Mouse (Mus musculus) urinary bladder, postnatal 25 days (tissue): ENCODE results near the gene Lamb3.
"Not testable (repeated sequence)": the region's sequence is repeated elsewhere in the genome, so short reads cannot be mapped to it uniquely, and the experiment has no call there.

Source experiments
- DNase-seq: peaks from one replicate; pipeline ENCODE4 v3.0.0; 2022; ENCODE audit warnings: low spot score

The Lamb3 gene

GRCm38 (mm10) chr1:193244235-193244634, 36.7 kb downstream of the Lamb3 start:
- DNase-seq: no peak

- DNase-seq: no peak
Measured at GRCm38 (mm10) chr1:193250026-193250425, 42.5 kb downstream of the Lamb3 start.

DNA sequence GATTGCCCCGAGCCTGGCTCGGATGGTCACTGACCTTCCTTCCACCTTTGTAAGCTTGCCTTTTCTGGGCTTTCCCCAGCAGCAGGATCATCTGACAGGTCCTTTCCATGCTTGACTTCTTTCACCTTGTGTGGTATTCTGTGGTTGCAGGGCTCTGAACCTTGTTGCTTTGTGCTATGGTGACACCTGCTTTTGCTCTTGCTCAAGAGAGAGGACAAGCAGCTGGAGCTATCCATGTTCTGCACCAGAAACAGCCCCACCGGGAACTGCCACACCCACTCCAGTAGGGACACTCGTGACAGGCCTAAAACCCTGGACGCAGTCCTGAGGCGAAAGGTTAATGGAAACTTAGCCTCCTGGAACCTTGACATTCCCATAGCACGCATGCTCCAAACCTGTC, 43.9 kb downstream of the Lamb3 start:
- no peak for DNase-seq

GRCm38 (mm10) chr1:193252616-193253015, 45.1 kb downstream of the Lamb3 start:
- no peak for DNase-seq

- DNase-seq: not testable (repeated sequence)
Measured at GRCm38 (mm10) chr1:193253895-193254294, 46.4 kb downstream of the Lamb3 start.

DNA sequence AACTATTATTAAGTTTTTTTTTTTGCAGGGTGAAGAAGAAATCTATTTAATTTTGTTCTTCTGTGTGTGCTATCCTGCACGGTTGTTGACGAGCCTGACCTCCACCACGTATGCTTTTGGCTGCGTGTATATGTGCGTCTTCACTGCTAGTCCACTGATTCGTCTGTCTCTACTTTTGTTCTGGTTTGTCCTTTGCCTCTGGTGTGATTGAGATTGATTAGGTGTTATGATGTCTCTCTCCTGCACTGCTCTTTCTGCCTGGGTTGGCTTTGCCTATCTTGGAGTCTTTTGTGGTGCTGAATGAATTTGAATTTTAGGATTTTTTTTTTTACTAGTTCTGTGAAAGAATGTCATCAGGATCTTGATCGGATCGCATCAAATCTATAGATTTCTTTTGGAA, 47.5 kb downstream of the Lamb3 start:
- DNase-seq: no peak

DNA sequence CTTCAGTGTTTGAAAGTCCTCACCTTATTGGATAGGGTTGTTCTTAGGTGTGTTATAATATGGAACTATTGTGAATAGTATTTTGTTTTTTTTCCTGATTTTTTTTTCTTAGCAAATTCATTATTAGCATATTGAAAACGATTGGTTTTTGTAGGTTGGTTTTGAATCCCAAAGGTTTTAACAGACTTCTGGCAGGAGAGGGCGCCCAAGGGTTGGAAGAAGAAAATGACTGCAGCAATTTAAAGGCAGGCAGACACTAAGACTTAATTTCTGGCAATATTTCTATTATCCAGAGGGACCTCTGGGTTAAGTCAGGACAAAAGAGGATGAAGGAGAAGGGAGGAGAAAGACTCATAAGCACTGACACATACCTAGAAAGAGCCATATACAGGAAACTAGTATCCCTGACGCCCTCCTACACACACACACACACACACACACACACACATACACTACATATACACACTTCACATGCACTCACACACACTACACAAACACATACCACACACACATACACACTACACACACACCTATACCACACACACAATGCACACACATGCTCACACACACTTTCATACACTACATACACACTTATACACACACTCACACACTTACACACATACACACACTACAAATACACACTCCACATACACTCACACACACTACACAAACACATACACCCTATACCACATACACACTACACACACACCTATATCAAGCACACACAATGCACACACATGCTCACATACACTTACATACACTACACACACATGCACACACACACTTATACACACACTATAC, 48.2 kb downstream of the Lamb3 start:
- DNase-seq: peak; percentile 74

DNA sequence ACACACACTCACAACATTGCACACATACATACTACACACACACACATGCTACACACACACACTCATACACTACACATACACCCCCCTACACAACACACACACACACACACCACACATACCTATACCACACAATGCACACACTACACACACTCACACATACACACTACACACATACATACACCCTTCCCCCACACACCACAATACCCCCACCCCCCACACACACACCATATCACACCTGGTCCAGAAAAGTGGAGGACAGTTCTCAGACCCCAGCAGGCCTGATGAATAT, 48.7 kb downstream of the Lamb3 start:
- DNase-seq: no peak

DNA sequence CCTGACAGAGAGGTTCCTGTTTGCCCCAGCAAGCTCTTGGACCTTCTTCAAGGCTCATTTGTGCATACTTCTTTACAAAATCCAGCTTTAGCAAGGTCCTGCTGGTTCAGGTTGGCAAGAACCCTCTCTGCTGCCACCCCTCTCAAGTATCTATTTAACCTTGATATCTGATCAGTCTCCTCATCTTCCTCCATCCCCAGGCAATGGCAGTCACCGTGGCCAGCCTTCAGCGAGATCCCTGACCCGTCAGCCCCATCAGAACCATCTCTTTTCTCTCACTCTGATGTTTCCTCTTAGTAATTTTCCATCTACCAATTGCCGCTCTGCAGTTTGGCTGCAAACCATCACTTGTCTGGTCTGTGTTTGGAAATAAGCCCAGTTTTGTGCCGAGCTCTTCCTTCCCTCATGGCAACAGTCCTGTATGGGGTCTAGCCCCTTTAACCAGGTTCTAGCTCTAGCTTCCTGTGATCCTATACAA, 49.2 kb downstream of the Lamb3 start:
- DNase-seq: no peak

- DNase-seq: no peak
Measured at GRCm38 (mm10) chr1:193259559-193259958, 52.1 kb downstream of the Lamb3 start.

DNA sequence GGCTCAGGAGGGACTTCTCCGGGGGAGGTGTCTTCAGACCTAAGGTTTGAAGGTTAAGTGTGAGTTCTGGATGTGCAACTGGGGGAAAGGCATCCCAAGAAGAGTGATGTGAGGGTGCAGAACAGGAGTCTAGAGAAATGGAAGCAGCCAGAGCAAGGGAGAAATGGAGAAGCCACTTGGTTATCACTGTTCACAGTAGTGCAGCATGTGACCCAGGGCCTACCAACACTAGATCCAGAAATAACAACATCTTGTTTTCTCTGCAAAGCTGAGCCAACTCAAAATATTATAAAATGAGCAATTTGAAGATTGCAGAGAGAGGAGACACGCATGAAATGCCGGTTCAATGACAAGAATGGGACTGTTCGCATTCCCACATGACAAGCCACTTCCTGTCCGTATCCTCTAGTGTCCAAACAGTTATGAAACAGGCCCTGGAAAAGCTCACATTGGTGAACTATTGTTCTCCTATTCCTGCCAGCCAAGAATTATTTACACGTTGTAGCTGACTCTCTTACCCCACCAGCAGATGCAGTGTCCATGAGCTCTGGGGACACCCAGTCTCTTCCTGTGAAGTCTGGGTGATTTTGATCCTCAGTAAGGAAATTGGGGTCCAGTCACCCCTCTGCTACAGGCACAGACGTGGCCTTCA, 54.5 kb downstream of the Lamb3 start:
- DNase-seq: no peak

DNA sequence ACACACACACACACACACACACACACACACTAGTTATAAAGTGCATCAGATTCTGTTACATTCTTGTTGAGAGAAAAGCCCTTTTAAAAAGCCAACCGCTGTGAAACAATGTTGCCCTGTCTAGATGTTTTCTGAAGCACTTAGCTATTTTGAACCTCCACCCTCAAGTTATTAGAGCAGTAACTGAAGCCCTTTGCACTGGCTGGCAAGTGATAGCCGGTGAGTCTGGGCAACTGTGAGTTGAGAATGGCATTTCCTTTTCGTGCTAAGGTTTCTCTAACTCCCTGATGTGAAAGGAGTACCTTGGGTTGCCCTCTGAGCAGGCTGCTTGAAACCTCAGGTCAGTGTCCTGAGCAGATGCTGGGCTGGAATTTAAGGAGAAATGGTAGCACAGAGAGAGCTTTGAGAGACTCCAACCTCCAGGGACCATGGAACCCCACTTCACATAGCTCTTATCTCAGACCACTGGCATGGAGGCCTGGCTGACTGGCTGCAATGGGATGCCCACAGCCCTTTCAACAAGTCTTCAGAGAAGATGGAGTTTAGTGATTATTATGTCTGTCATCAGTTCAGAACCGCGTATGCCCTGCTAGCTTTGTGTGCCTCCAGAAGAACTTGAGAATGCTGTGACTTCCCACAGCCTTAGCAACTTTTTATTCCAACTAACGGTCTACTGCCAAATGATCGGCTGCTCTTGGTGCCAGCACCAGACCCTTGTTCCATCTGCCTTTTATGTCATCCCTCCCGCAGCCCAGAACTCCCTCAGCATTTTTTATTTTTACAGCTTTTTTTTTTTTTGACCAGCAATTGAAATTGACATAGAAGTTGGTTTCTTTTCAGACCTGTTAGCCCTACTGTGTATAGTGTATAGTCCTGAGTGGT, 55.8 kb downstream of the Lamb3 start:
- no peak for DNase-seq

DNA sequence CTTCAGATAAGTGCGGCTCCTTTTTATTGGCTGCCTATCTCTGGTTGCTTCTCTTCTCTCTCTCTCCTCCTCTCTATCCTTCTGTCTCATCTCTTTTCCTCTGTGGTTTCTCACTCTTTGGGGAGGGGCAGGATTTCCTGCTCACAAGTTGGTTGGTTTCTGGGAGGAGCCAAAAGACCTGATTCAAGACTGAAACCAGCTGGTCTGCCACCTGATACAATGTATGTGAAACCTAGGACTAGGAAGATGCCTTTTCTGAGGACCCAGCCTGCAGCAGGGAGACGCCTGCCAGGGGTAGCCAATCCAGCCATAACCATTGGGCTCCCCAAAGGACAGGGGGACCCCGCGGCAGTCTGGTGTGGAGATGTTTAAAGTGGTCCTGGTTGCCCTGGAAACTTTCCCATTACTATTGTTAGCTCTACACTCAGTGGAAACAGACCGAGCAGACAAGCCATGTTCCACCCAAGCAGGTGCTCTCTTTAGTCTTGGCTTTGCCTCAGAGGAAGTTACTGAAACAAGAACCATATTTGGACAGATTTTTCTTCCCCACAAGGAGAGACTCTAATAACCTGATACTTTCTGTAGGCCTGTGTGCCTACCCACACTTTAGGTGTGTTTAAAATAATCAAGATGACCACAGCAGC, 56.6 kb downstream of the Lamb3 start, which contains the start of gene Hsd11b1:
Hsd11b1 (minus strand) TSS at position 121 of the 644 bp plus-strand sequence.
- no peak for DNase-seq

- no peak for DNase-seq
Measured at GRCm38 (mm10) chr1:193265734-193266133, 58.2 kb downstream of the Lamb3 start.

DNA sequence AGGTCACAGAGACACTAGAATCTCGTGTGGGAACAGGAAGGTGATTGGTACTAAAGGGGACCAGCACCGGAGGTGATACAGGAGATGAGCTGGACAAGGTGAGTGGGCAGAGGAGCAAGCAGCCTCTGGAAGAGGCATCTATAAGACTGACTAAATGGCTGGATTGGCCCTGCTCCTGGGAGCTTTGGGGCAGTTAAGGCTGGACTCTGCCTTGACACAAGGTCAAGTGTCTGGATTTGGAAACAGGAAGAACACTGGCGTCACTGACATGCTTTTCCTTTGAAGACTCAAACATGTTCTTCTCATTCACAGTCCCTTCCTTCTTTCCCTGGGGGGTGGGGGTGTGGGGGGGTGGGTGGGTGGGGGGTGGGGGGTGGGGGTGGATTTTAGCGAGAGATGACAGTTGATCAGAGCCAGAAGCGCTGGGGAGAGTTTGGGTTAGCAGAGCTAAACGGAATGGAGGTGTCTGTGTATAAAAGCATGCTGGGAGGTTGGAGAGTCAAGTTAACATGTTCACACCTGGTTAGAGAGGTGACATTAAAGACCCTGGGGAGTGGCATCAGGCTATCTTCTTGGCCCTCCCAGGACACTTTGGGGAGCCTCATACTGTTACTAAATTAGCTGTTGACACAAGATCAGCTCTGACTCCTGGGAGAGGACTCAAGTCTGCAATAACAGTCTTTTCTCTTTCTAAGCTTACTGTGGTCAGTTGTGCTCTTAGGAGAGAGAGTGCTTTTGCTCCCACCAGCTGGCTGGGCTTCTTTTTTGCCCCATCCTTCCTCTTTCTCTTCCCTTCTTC, 63.7 kb downstream of the Lamb3 start:
- no peak for DNase-seq

DNA sequence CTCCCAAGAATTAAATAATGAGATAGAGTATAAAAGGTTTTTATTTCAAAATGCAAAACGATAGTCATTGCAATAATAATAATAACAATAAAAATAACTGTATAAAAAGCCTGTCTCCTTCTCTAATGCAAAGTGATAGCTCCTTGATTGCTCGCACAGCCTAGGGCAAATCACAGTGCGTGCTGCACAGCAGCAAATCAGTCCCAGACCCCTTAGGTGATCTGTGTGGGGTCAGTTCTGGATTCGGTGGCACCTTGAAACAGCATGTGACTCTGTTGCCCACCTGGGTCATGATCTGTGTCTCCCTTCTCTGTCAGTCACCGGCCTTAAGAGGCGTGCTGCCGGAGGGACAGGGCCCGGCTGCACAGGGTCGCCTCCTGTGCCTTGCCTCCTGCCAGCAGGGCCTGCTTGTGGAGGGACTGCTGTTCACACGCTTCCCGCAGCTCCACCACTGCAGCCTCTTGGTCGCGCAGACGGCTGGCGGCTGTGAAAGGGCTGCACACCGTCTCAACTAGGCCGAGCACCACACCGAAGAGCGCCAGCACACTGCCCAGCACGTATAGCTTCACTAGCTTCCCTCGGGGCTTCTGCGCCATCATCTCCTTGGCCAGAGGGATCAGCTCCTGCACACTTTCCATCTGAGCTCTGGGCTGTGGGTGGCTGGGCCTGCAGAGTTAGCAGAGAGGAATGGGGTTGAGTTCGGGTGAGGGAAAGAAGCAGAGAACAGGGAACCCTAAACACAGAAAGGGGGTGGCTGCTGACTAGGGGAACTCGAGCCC, 64.8 kb downstream of the Lamb3 start:
- DNase-seq: no peak

DNA sequence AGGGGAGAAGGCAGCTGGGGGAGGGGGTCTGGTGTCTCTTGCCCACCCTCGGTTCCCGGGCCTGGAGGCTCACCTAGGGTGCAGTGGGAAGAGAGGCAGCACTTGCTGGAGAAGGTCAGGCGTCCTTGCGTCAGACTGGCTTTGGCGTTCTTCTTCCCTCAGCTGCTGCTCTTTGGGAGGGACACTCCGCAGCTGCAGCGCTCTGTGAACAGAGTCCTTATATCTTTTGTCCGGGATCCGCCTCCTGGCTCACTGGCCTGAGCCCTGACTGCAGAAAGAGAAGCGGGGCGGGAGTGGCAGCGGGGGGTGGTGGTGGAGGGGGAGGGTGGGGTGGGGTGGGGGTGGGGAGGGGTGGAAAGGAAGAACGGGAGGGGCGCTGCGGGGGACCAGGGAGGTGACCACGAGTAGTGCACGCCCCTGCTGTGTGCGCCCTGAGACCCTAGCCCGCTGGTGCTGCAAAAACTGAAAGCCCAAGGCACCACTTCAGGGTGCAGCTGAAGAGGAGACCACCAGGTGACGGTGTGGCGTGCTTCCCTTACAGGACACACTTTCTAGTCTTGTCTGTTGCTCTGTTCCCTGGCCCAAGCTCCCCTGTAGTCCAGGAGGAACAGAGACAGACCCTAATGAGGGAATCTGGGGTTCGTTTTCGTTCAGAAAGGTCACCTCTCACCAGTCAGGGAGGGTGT, 65.6 kb downstream of the Lamb3 start, which contains the start of gene G0s2:
G0s2 (minus strand) TSS at position 302 of the 686 bp plus-strand sequence.
- DNase-seq: peak; percentile 56

DNA sequence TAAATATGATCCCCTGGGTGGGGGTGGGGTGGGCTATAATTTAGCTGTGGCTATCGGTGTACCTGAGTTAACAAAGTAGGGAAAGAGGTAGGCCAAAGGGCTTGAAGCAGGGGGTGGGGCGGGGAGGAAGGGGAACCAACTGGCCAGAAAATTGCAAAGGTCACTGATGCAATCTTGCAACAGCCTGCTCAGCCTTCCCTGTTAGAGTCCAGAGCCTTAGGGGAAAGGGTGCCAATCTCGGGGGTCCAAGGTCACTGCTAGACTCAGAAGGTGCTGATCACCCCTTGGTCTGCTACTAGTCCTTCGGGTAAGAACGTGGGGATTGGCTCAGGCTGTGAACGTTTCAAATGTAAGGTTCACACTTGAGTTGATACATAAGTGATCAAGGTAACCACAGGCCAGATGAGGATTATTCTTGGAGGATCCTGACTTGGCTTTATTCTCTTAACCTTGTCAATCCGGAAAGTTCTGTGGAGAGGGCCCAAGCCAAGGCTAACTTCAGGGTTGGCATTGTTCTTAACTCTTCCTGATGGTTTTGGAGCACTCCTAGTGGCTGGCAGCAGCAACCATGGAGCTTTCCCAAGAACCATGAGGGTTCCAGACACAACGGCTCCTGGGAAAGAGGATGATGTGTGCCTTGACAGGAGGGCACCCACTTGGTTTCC, 67.0 kb downstream of the Lamb3 start:
- DNase-seq: no peak

DNA sequence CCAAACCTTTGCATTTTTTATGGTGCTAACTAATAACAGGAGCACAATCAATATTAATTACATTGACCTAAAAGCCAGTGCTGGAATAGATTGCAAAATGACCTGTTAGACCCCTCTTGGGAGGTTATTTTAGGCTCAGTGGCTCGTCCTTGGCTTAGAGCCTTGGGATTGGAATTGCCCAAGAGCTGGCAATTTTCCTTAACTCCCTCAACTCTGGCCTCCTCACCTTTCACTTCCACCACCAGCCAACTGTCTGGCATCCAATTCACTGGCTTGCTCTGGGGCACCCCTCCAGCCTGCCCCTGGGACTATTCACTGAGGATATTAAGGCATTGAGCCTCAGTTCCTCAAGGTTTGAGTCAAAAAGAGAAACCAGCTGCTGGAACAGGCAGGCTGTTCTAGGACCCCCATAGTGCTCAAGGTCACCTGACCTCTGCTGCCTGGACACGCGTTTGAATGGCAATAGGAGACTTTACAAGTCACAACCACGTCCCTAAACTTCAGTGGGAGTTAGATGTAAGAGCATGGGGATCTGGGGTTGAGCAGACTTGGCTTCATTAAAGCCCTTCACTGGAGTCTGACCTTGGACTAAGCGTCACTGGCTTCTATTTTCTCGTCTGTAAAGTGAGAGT, 71.0 kb downstream of the Lamb3 start:
- DNase-seq: no peak
